Mouse (Mus musculus) layer of hippocampus, postnatal 14 days (tissue): ENCODE measurements around the gene Susd4. TPM values are rescaled to one million over a fixed set of nuclear protein-coding genes. Genes with fewer than 3 reads are reported as not detected.
A peak's percentile ranks its signal among the peaks of the same experiment; 100 is the strongest.

Experiments used
- DNase-seq, 2 experiments: peaks; one replicate each; pipeline ENCODE4 v3.0.0; 2021 to 2022; ENCODE audit warnings: low spot score in 2 of 2, mixed read lengths in 1 of 2
- total RNA-seq, 2 experiments: library from RNA; stranded (reverse); gene quantifications; 2 replicates each; pipeline ENCODE4 v1.2.3; 2021

Susd4 gene
- total RNA-seq, 2 experiments from 2014 or later, result 128 to 131 TPM

- DNase-seq, result peak in 1 of 2 experiments; percentile 37
Measured at GRCm38 (mm10) chr1:182849556-182849955, 85.9 kb downstream of the Susd4 start.

GRCm38 (mm10) chr1:182850080-182850479 lies 86.4 kb downstream of the Susd4 start:
- no peak for DNase-seq

GRCm38 (mm10) chr1:182852158-182852557 lies 88.5 kb downstream of the Susd4 start:
- DNase-seq, result no peak

- no peak for DNase-seq
Measured at GRCm38 (mm10) chr1:182856636-182857035, 93.0 kb downstream of the Susd4 start.

GRCm38 (mm10) chr1:182861671-182862358 lies 98.2 kb downstream of the Susd4 start:
- no peak for DNase-seq

GRCm38 (mm10) chr1:182863396-182863795 lies 99.7 kb downstream of the Susd4 start:
- no peak for DNase-seq

- no peak for DNase-seq
Measured at GRCm38 (mm10) chr1:182867886-182868285, 104.2 kb downstream of the Susd4 start.

- no peak for DNase-seq
Measured at GRCm38 (mm10) chr1:182868432-182869113, 104.9 kb downstream of the Susd4 start.

GRCm38 (mm10) chr1:182869114-182869456 lies 105.4 kb downstream of the Susd4 start:
- no peak for DNase-seq

GRCm38 (mm10) chr1:182878156-182878555 lies 114.5 kb downstream of the Susd4 start:
- DNase-seq, result no peak

GRCm38 (mm10) chr1:182878719-182879118 lies 115.1 kb downstream of the Susd4 start:
- DNase-seq, result no peak

GRCm38 (mm10) chr1:182881246-182881645 lies 117.6 kb downstream of the Susd4 start:
- no peak for DNase-seq

- no peak for DNase-seq
Measured at GRCm38 (mm10) chr1:182882611-182883010, 119.0 kb downstream of the Susd4 start.

GRCm38 (mm10) chr1:182895698-182896097 lies 132.0 kb downstream of the Susd4 start:
- peak in 1 of 2 experiments; percentile 39 for DNase-seq

GRCm38 (mm10) chr1:182897071-182897470 lies 133.4 kb downstream of the Susd4 start:
- DNase-seq, result no peak

- DNase-seq, result peak in 1 of 2 experiments; percentile 39
Measured at GRCm38 (mm10) chr1:182897506-182898138, 134.0 kb downstream of the Susd4 start.

- DNase-seq, result peak in 1 of 2 experiments; percentile 6
Measured at GRCm38 (mm10) chr1:182902095-182902494, 138.4 kb downstream of the Susd4 start.

- no peak for DNase-seq
Measured at GRCm38 (mm10) chr1:182902906-182903305, 139.2 kb downstream of the Susd4 start.

- DNase-seq, result no peak
Measured at GRCm38 (mm10) chr1:182905669-182906068, 142.0 kb downstream of the Susd4 start.

- DNase-seq, result peak; percentile 77 to 79
Measured at GRCm38 (mm10) chr1:182908050-182909036, 144.7 kb downstream of the Susd4 start.

GRCm38 (mm10) chr1:182909066-182909465 lies 145.4 kb downstream of the Susd4 start:
- no peak for DNase-seq
